Mouse (Mus musculus): ENCODE data around the gene Strip1.

DNA sequence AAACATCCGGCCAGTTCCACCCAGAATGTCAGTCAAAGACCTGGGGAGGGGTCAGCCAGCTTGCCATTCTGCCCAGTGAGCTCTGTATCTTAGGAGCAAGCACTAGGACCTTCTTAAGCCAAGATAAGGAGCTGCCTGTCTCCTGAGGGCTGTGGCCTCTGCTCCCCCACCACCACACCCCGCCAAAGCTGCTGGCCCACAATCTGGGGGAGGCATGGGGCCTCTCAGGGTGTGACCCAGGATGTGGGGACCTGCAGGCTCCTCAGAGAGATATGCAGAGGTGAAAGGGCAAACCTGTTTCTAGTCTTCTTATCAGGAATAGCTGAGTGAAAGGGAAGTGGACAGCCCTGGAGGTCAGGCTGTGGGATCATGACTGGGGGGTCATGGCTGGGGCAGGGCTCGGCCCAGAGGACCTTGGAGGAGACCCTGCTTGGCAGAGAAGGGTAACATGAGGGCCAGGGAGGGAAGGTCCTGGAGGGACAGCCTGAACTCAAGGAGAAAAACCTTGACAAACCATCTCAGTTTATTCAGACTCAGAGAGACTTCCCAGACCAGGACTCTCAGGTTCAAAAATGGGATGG is 53.6 kb downstream of the Strip1 start:
- TF ChIP-seq CTCF (IDR thresholded peaks at IDR 0.05; ENCODE audit: control insufficient read depth, insufficient read depth, low read length): no peak
- no peak for TF ChIP-seq POLR2A (IDR thresholded peaks at IDR 0.05; ENCODE audit: borderline replicate concordance, control insufficient read depth, low read depth, low read length)

Measured in bone marrow, adult 2 months (tissue).